Comparison of ENCODE assay signal across 8 mouse cellular contexts in the genomic region with DNA sequence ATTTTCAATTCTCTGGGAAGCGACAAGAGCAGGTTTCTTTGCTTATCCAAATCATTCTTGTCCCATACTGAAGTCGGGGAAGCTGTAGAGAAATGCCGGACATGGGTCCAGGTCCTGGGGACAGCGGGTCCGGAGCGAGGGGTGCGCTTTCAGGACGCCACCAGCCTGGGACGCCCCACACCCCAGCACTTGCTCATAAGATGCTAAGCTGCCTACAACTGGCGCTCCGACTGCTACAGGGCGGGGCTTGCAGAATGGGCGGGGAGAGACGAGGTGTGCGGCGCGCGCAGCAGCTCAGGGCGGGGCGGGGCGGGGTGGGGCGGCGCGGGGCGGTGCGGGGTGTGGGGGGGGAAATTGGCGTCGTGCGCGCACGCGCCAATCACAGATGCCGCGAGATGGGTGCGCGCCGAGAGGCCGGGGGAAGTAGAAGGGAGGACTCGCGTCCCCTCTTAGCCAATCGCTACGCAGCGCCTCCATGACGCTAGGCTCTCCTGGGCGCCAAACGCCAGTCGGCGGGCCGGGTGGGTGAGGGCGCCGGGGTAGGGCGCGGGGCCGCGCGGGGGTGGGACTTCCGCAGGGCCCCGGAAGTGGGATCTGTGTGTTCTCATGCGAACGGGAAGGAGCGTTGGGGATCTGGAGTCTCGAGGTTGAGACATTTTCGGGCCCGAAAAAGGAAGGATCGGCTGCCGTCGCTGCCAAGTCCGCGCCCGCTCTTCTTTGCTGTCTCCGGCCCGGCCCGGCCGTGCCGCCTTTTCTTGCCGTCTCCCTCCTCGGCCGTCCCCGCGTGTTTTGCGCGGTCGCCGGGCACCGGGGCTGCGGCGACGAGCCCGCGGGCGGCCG. TPM values are rescaled to one million over a fixed set of nuclear protein-coding genes. Genes with fewer than 3 reads are reported as not detected.
A peak's percentile ranks its signal among the peaks of the same experiment; 100 is the strongest.
DNase-seq lines count a peak whose midpoint lies in the region; ATAC-seq lines count a peak whose summit lies in the region.

A gene (plus strand): TSS at position 566 of the 840 bp plus-strand sequence.

- peaks cover 24% of the 10 kb centered on the region for H3K4me1 ChIP-seq in hindbrain, embryonic 13.5 days (replicated peaks)

- peak within 1 kb of the TSS; percentile 96 for H3K9ac ChIP-seq in hindbrain, embryonic 13.5 days

- peak within 1 kb of the TSS; percentile 92 for H3K27ac ChIP-seq in hindbrain, embryonic 13.5 days

- under 1% methylated on average over 83 of the region's 92 CpGs for WGBS in hindbrain, embryonic 13.5 days

- no peaks in the 10 kb centered on the region for H3K27me3 ChIP-seq in hindbrain, embryonic 13.5 days

- peak within 1 kb of the TSS; percentile 99 for H3K4me3 ChIP-seq in hindbrain, embryonic 13.5 days

- peak within 1 kb of the TSS; percentile 99 for H3K4me2 ChIP-seq in hindbrain, embryonic 13.5 days

- ATAC-seq in hindbrain, embryonic 13.5 days (ENCODE audit: low FRiP score) = peak; percentile 100

- H3K9me3 ChIP-seq in hindbrain, embryonic 13.5 days = no peaks in the 10 kb centered on the region

- DNase-seq in NIH3T3 (ENCODE audit: low read depth) = peak; percentile 98
- DNase-seq in cerebellum, postnatal 10 days = peak; percentile 97 to 99
- peak; percentile 89 to 94 for DNase-seq in frontal cortex, postnatal 14 days (ENCODE audit: low spot score in 2 of 2)
- peak; percentile 84 to 85 for DNase-seq in layer of hippocampus, postnatal 25 days (ENCODE audit: extremely low spot score in 1 of 2, low spot score in 1 of 2)
- peak; percentile 98 for DNase-seq in lung, postnatal 25 days (ENCODE audit: low spot score)
- peak; percentile 96 for DNase-seq in retina, embryonic 14.5 days (ENCODE audit: low spot score)
- peak; percentile 96 for DNase-seq in thymus, postnatal 4 days

- H3K36me3 ChIP-seq in hindbrain, embryonic 13.5 days = no peaks in the 10 kb centered on the region

RNA-seq across cellular contexts. Expression of the gene that starts here (rescaled TPM):
- 33.4 and 33.6 TPM in 2 replicates for polyA plus RNA-seq in hindbrain, embryonic 13.5 days (2015; fragmentation: Nextera tagmentation; extraction: Ambion mirVana)
- 10 to 100 TPM; 73.2 to 76.8 TPM for total RNA-seq in layer of hippocampus, postnatal 25 days (2021)

Comparison
In these comparisons a context has a peak if more than half of its experiments do, and no peak if none do; other contexts are left out.
1. Peak in every context shown above with its lines: DNase-seq, ATAC-seq, H3K4me3 ChIP-seq and H3K27ac ChIP-seq.